Comparison of ENCODE assay signal across 8 mouse cellular contexts in the genomic region with DNA sequence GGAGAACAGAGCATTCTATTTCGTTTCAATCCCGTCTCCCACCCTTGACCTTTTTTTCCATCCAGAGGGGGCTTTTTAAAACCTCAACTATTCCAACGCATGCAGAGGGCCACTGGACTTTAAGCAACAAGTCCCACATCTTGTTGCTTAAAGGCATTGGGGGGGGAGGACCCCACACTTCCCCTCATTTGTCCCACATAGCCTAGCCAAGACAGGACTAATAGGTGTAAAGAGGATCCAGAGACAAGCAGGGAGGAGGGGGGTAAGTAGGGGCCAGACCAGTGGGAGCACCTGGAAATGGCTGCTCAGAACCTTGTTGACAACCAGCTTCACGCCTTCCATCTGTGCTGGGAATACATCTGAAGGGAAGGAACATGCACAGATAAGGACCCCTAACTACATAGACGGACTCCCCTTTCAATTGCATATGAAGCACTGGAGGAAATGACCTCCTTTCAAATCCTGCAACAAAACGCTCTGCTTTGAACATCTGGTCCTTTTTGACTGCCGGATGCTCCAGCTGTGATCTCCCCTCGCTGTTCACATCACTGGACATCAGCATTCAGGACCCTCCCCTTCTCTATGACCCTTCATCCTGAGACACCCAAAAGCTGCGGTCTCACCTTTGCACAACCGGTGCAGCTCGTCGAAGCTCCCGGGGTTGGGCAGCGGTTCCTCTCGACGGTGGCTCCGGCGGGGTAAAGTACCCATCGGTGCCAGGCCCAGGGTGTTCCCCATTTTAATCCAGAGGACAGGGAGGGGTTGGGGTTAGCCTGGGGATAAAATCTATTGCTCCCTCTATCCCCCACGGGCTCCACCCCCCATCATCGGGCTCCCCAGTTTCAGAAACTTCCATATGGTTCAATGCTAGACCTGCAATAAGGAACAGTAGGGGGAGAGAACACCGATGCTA. TPM values are rescaled to one million over a fixed set of nuclear protein-coding genes. Genes with fewer than 3 reads are reported as not detected.
A peak's percentile ranks its signal among the peaks of the same experiment; 100 is the strongest.
DNase-seq lines count a peak whose midpoint lies in the region; ATAC-seq and TF ChIP-seq lines count a peak whose summit lies in the region.

No protein-coding gene starts in this region.

- no peaks in the 10 kb centered on the region for H3K9me3 ChIP-seq in neural tube, embryonic 11.5 days (ENCODE audit: control insufficient read depth, low read length)
- no peaks in the 10 kb centered on the region for H3K9me3 ChIP-seq in intestine, postnatal 0 days (ENCODE audit: control insufficient read depth)
- no peaks in the 10 kb centered on the region for H3K9me3 ChIP-seq in midbrain, embryonic 13.5 days

- peak overlapping the region; percentile 50 for H3K4me3 ChIP-seq in neural tube, embryonic 11.5 days (ENCODE audit: low read depth, low read length)
- H3K4me3 ChIP-seq in embryonic fibroblast, embryonic 13.5 days (ENCODE audit: insufficient read depth, low read length): peak overlapping the region; percentile 90
- peak overlapping the region; percentile 58 for H3K4me3 ChIP-seq in intestine, postnatal 0 days (ENCODE audit: low read depth, low read length)
- H3K4me3 ChIP-seq in midbrain, embryonic 13.5 days (replicated peaks): peak overlapping the region; percentile 53

- no peak; the same call in 1 of the 2 replicates for ATAC-seq in neural tube, embryonic 11.5 days (ENCODE audit: insufficient read depth, low FRiP score, low TSS enrichment)
- no peak for ATAC-seq in intestine, postnatal 0 days
- no peak for ATAC-seq in midbrain, embryonic 13.5 days
- no peak for ATAC-seq in monocyte, adult 5-6 weeks (replicated peaks; ENCODE audit: insufficient number of reproducible peaks, low FRiP score, low TSS enrichment, poor library complexity, severe bottlenecking)

- H3K27me3 ChIP-seq in neural tube, embryonic 11.5 days (ENCODE audit: control insufficient read depth, insufficient read depth, low read length): no peaks in the 10 kb centered on the region
- no peaks in the 10 kb centered on the region for H3K27me3 ChIP-seq in intestine, postnatal 0 days (replicated peaks; ENCODE audit: control insufficient read depth, insufficient read depth, low read length)
- no peaks in the 10 kb centered on the region for H3K27me3 ChIP-seq in midbrain, embryonic 13.5 days

- H3K27ac ChIP-seq in neural tube, embryonic 11.5 days (ENCODE audit: low read depth, low read length): no peak overlapping the region
- no peak overlapping the region for H3K27ac ChIP-seq in embryonic fibroblast, embryonic 13.5 days (ENCODE audit: insufficient read depth, low read length)
- H3K27ac ChIP-seq in intestine, postnatal 0 days (ENCODE audit: low read depth, low read length): no peak overlapping the region
- 0 out of 2 replicates have a peak overlapping the region, but pooled peaks have one; percentile 25 for H3K27ac ChIP-seq in midbrain, embryonic 13.5 days

- 0 out of 2 replicates have a peak, but pooled peaks cover 4% of the 10 kb centered on the region for H3K4me1 ChIP-seq in neural tube, embryonic 11.5 days (ENCODE audit: control insufficient read depth, insufficient read depth, low read length)
- H3K4me1 ChIP-seq in embryonic fibroblast, embryonic 13.5 days (ENCODE audit: control insufficient read depth, insufficient read depth, low read length): peaks cover 2% of the 10 kb centered on the region; the same call in 1 of the 2 replicates
- H3K4me1 ChIP-seq in intestine, postnatal 0 days (replicated peaks; ENCODE audit: control insufficient read depth, insufficient read depth, low read length): peaks cover 10% of the 10 kb centered on the region
- peaks cover 16% of the 10 kb centered on the region for H3K4me1 ChIP-seq in midbrain, embryonic 13.5 days (replicated peaks)

- no peaks in the 10 kb centered on the region for H3K36me3 ChIP-seq in neural tube, embryonic 11.5 days (ENCODE audit: control insufficient read depth, insufficient read depth, low read length)
- peaks cover 33% of the 10 kb centered on the region for H3K36me3 ChIP-seq in intestine, postnatal 0 days (ENCODE audit: control insufficient read depth, insufficient read depth)
- peaks cover 30% of the 10 kb centered on the region for H3K36me3 ChIP-seq in midbrain, embryonic 13.5 days

- no peak for TF ChIP-seq POLR2A in embryonic fibroblast, embryonic 13.5 days (IDR thresholded peaks at IDR 0.05; ENCODE audit: low read depth, low read length)

- peak; percentile 52 for DNase-seq in adrenal gland, adult 2 months
- DNase-seq in adrenal gland, adult 18-20 months (ENCODE audit: low spot score in 2 of 2): no peak
- peak; percentile 14 for DNase-seq in neural tube, embryonic 11.5 days (ENCODE audit: low spot score)
- no peak for DNase-seq in neural tube, embryonic 10.5 days (ENCODE audit: extremely low spot score, low spot score)

- peak overlapping the region; percentile 44 for H3K9ac ChIP-seq in neural tube, embryonic 11.5 days (ENCODE audit: low read length)
- H3K9ac ChIP-seq in intestine, postnatal 0 days (ENCODE audit: low read depth, low read length): peak overlapping the region; percentile 19; the same call in 1 of the 2 replicates
- peak overlapping the region; percentile 68 for H3K9ac ChIP-seq in midbrain, embryonic 13.5 days (replicated peaks)

- TF ChIP-seq CTCF in embryonic fibroblast, embryonic 13.5 days (IDR thresholded peaks at IDR 0.05; ENCODE audit: borderline replicate concordance, insufficient read depth, low read length): no peak
- no peak for TF ChIP-seq CTCF in intestine, postnatal 0 days (IDR thresholded peaks at IDR 0.05; ENCODE audit: low read depth)

- 5% methylated on average over 22 of the region's 22 CpGs for WGBS in neural tube, embryonic 11.5 days
- 7% methylated on average over 22 of the region's 22 CpGs for WGBS in intestine, postnatal 0 days
- WGBS in midbrain, embryonic 13.5 days: 7% methylated on average over 22 of the region's 22 CpGs

- H3K4me2 ChIP-seq in neural tube, embryonic 11.5 days (ENCODE audit: low read depth): peak overlapping the region; percentile 56
- peak overlapping the region; percentile 85 for H3K4me2 ChIP-seq in intestine, postnatal 0 days (replicated peaks; ENCODE audit: low read depth)
- H3K4me2 ChIP-seq in midbrain, embryonic 13.5 days (replicated peaks): peak overlapping the region; percentile 89

RNA-seq across cellular contexts. Expression of a gene that starts 0.8 kb away (rescaled TPM):
- total RNA-seq in adrenal gland, adult 2 months (2021): 10 to 100 TPM; 34.4 to 63.1 TPM
- polyA plus RNA-seq in adrenal gland, adult 2 months (2012; rRNA removed): 37.2 and 45.3 TPM in 2 replicates
- 10 to 100 TPM; 47.7 to 67.0 TPM for total RNA-seq in adrenal gland, adult 18-20 months (2021)
- 24.8 and 36.6 TPM in 2 replicates for polyA plus RNA-seq in neural tube, embryonic 11.5 days (2014; fragmentation: Nextera tagmentation; extraction: Ambion mirVana)
- polyA plus RNA-seq in embryonic fibroblast, embryonic 13.5 days (2011; ENCODE audit: insufficient read length, low read depth, missing spikeins): 26.9 and 29.9 TPM in 2 replicates
- polyA plus RNA-seq in intestine, postnatal 0 days (2015; fragmentation: Nextera tagmentation; extraction: Ambion mirVana): 14.7 and 16.5 TPM in 2 replicates
- 33.5 and 37.9 TPM in 2 replicates for polyA plus RNA-seq in midbrain, embryonic 13.5 days (2015; fragmentation: Nextera tagmentation; extraction: Ambion mirVana)
- 5.0 to 10.2 TPM (median 9.3 TPM) in 3 replicates for total RNA-seq in monocyte, adult 5-6 weeks (2017)

RNA-seq across cellular contexts. Expression of a gene that starts 3.3 kb away (rescaled TPM):
- total RNA-seq in adrenal gland, adult 2 months (2021): 10 to 100 TPM in 1 of 2 experiments, 1 to 10 TPM in 1; 4.5 to 48.6 TPM
- 7.8 TPM in 1 of 2 replicates, not detected in the other for polyA plus RNA-seq in adrenal gland, adult 2 months (2012; rRNA removed)
- total RNA-seq in adrenal gland, adult 18-20 months (2021): 1 to 10 TPM; 4.2 to 4.6 TPM
- polyA plus RNA-seq in neural tube, embryonic 11.5 days (2014; fragmentation: Nextera tagmentation; extraction: Ambion mirVana): 4.6 and 4.9 TPM in 2 replicates
- polyA plus RNA-seq in embryonic fibroblast, embryonic 13.5 days (2011; ENCODE audit: insufficient read length, low read depth, missing spikeins): 1.2 and 1.3 TPM in 2 replicates
- 9.2 and 14.1 TPM in 2 replicates for polyA plus RNA-seq in intestine, postnatal 0 days (2015; fragmentation: Nextera tagmentation; extraction: Ambion mirVana)
- 2.6 and 5.1 TPM in 2 replicates for polyA plus RNA-seq in midbrain, embryonic 13.5 days (2015; fragmentation: Nextera tagmentation; extraction: Ambion mirVana)
- total RNA-seq in monocyte, adult 5-6 weeks (2017): not detected in 3 replicates

RNA-seq across cellular contexts. Expression of a gene that starts 7.8 kb away (rescaled TPM):
- total RNA-seq in adrenal gland, adult 2 months (2021): under 1 TPM in 1 of 2 experiments, not detected in 1; 0.40 TPM
- not detected in 2 replicates for polyA plus RNA-seq in adrenal gland, adult 2 months (2012; rRNA removed)
- not detected for total RNA-seq in adrenal gland, adult 18-20 months (2021)
- 0.23 TPM in 1 of 2 replicates, not detected in the other for polyA plus RNA-seq in neural tube, embryonic 11.5 days (2014; fragmentation: Nextera tagmentation; extraction: Ambion mirVana)
- not detected in 2 replicates for polyA plus RNA-seq in embryonic fibroblast, embryonic 13.5 days (2011; ENCODE audit: insufficient read length, low read depth, missing spikeins)
- polyA plus RNA-seq in intestine, postnatal 0 days (2015; fragmentation: Nextera tagmentation; extraction: Ambion mirVana): 30.9 and 38.9 TPM in 2 replicates
- polyA plus RNA-seq in midbrain, embryonic 13.5 days (2015; fragmentation: Nextera tagmentation; extraction: Ambion mirVana): 0.30 and 0.42 TPM in 2 replicates
- total RNA-seq in monocyte, adult 5-6 weeks (2017): 0.19 to 0.86 TPM in 2 of 3 replicates, not detected in the other

RNA-seq across cellular contexts. Expression of a gene that starts 12.6 kb away (rescaled TPM):
- total RNA-seq in adrenal gland, adult 2 months (2021): 10 to 100 TPM; 22.9 to 31.2 TPM
- 56.0 and 66.2 TPM in 2 replicates for polyA plus RNA-seq in adrenal gland, adult 2 months (2012; rRNA removed)
- 10 to 100 TPM; 23.2 to 46.7 TPM for total RNA-seq in adrenal gland, adult 18-20 months (2021)
- 14.4 and 15.0 TPM in 2 replicates for polyA plus RNA-seq in neural tube, embryonic 11.5 days (2014; fragmentation: Nextera tagmentation; extraction: Ambion mirVana)
- polyA plus RNA-seq in embryonic fibroblast, embryonic 13.5 days (2011; ENCODE audit: insufficient read length, low read depth, missing spikeins): 1.6 and 7.1 TPM in 2 replicates
- polyA plus RNA-seq in intestine, postnatal 0 days (2015; fragmentation: Nextera tagmentation; extraction: Ambion mirVana): 47.7 and 54.0 TPM in 2 replicates
- polyA plus RNA-seq in midbrain, embryonic 13.5 days (2015; fragmentation: Nextera tagmentation; extraction: Ambion mirVana): 20.2 and 20.8 TPM in 2 replicates
- 875 to 1,050 TPM (median 955 TPM) in 3 replicates for total RNA-seq in monocyte, adult 5-6 weeks (2017)

RNA-seq across cellular contexts. Expression of a gene that starts 25.5 kb away (rescaled TPM):
- 10 to 100 TPM; 42.6 to 54.7 TPM for total RNA-seq in adrenal gland, adult 2 months (2021)
- 68.9 and 73.5 TPM in 2 replicates for polyA plus RNA-seq in adrenal gland, adult 2 months (2012; rRNA removed)
- total RNA-seq in adrenal gland, adult 18-20 months (2021): 10 to 100 TPM; 51.7 to 52.5 TPM
- 3.8 and 4.8 TPM in 2 replicates for polyA plus RNA-seq in neural tube, embryonic 11.5 days (2014; fragmentation: Nextera tagmentation; extraction: Ambion mirVana)
- 6.2 and 12.2 TPM in 2 replicates for polyA plus RNA-seq in embryonic fibroblast, embryonic 13.5 days (2011; ENCODE audit: insufficient read length, low read depth, missing spikeins)
- polyA plus RNA-seq in intestine, postnatal 0 days (2015; fragmentation: Nextera tagmentation; extraction: Ambion mirVana): 29.1 and 29.9 TPM in 2 replicates
- 17.0 and 23.0 TPM in 2 replicates for polyA plus RNA-seq in midbrain, embryonic 13.5 days (2015; fragmentation: Nextera tagmentation; extraction: Ambion mirVana)
- total RNA-seq in monocyte, adult 5-6 weeks (2017): 0.29 to 2.0 TPM in 2 of 3 replicates, not detected in the other

Comparison
In these comparisons a context has a peak if more than half of its experiments do, and no peak if none do; other contexts are left out.
1. DNase-seq: peak in adrenal gland, adult 2 months (single experiment) and neural tube, embryonic 11.5 days (single experiment); none in adrenal gland, adult 18-20 months (0 of 2) and neural tube, embryonic 10.5 days (single experiment).
2. RNA of a gene that starts 7.8 kb away (polyA plus RNA-seq): 30.9 to 38.9 TPM in intestine, postnatal 0 days; 0.30 to 0.42 TPM in midbrain, embryonic 13.5 days, 0.23 TPM in neural tube, embryonic 11.5 days, not detected in adrenal gland, adult 2 months and not detected in embryonic fibroblast, embryonic 13.5 days; every median in the first group is over 10 times any median in the second.
3. Peak in every context shown above with its lines, with median percentiles within 50 percentile points of each other: H3K4me2 ChIP-seq, H3K4me3 ChIP-seq and H3K9ac ChIP-seq.